Mouse (Mus musculus): ENCODE results near the gene Sh2d6. TPM values are rescaled to one million over a fixed set of nuclear protein-coding genes. Genes with fewer than 3 reads are reported as not detected.

The Sh2d6 gene
- not detected in 2 replicates for polyA plus RNA-seq (2015; fragmentation: Nextera tagmentation; extraction: Ambion mirVana)

- H3K9me3 ChIP-seq (ENCODE audit: low read length) = no peaks in the 10 kb centered on the region
- DNase-seq (no peak), ATAC-seq (no peak)
- TF ChIP-seq CTCF (IDR thresholded peaks at IDR 0.05; ENCODE audit: low read depth) = no peak
- TF ChIP-seq EP300 (IDR thresholded peaks at IDR 0.05; ENCODE audit: low read depth) = no peak
- 84% methylated on average over 5 of the region's 5 CpGs for WGBS (ENCODE audit: insufficient replicate concordance)
- H3K4me1 ChIP-seq (ENCODE audit: insufficient read depth) = 0 out of 2 replicates have a peak, but pooled peaks cover 3% of the 10 kb centered on the region
- H3K4me3 ChIP-seq (ENCODE audit: low read depth, low read length) = no peak within 1 kb of the TSS
- H3K27me3 ChIP-seq (ENCODE audit: insufficient read depth, low read length) = no peaks in the 10 kb centered on the region
- no peak within 1 kb of the TSS for H3K27ac ChIP-seq (ENCODE audit: low read depth)
- no peaks in the 10 kb centered on the region for H3K36me3 ChIP-seq (replicated peaks; ENCODE audit: insufficient read depth, low read length)
- no peak within 1 kb of the TSS for H3K9ac ChIP-seq (replicated peaks)
- no peak within 1 kb of the TSS for H3K4me2 ChIP-seq (ENCODE audit: low read depth, low read length)
These were observed at the start of gene Sh2d6 for GRCm38 (mm10) chr6:72521607-72522006. TSS of gene Sh2d6 (minus strand) at chr6:72521707.

- Histone ChIP-seq H3K9ac (replicated peaks) (no peak overlapping the region), H3K27ac (ENCODE audit: low read depth) (0 out of 2 replicates have a peak overlapping the region, but pooled peaks have one; percentile 44), H3K36me3 (replicated peaks; ENCODE audit: insufficient read depth, low read length) (peaks cover 11% of the 10 kb centered on the region; the same call in 1 of the 2 replicates), H3K4me3 (ENCODE audit: low read depth, low read length) (no peak overlapping the region), H3K4me2 (ENCODE audit: low read depth, low read length) (no peak overlapping the region), H3K27me3 (ENCODE audit: insufficient read depth, low read length) (no peaks in the 10 kb centered on the region), H3K4me1 (ENCODE audit: insufficient read depth) (no peaks in the 10 kb centered on the region; the same call in 1 of the 2 replicates), H3K9me3 (ENCODE audit: low read length) (no peaks in the 10 kb centered on the region)
- 79% methylated on average over 10 of the region's 10 CpGs for WGBS (ENCODE audit: insufficient replicate concordance)
- TF ChIP-seq EP300 (IDR thresholded peaks at IDR 0.05; ENCODE audit: low read depth) = no peak
- no peak for TF ChIP-seq CTCF (IDR thresholded peaks at IDR 0.05; ENCODE audit: low read depth)
- DNase-seq (peak; percentile 28), ATAC-seq (peak; percentile 78)
These were observed 49.3 kb upstream of the Sh2d6 start for GRCm38 (mm10) chr6:72570644-72571397.

GRCm38 (mm10) chr6:72568736-72569135, 47.2 kb upstream of the Sh2d6 start:
- DNase-seq (no peak), ATAC-seq (no peak)
- TF ChIP-seq CTCF (IDR thresholded peaks at IDR 0.05; ENCODE audit: low read depth) (no peak), EP300 (IDR thresholded peaks at IDR 0.05; ENCODE audit: low read depth) (no peak)
- no peaks in the 10 kb centered on the region; the same call in 1 of the 2 replicates for H3K4me1 ChIP-seq (ENCODE audit: insufficient read depth)
- WGBS (ENCODE audit: insufficient replicate concordance) = 95% methylated on average over 10 of the region's 10 CpGs
- no peak overlapping the region for H3K9ac ChIP-seq (replicated peaks)
- no peaks in the 10 kb centered on the region for H3K9me3 ChIP-seq (ENCODE audit: low read length)
- peaks cover 4% of the 10 kb centered on the region; the same call in 1 of the 2 replicates for H3K36me3 ChIP-seq (replicated peaks; ENCODE audit: insufficient read depth, low read length)
- H3K4me2 ChIP-seq (ENCODE audit: low read depth, low read length) = no peak overlapping the region
- H3K4me3 ChIP-seq (ENCODE audit: low read depth, low read length) = no peak overlapping the region
- H3K27me3 ChIP-seq (ENCODE audit: insufficient read depth, low read length) = no peaks in the 10 kb centered on the region
- no peak overlapping the region for H3K27ac ChIP-seq (ENCODE audit: low read depth)

GRCm38 (mm10) chr6:72567508-72567907, 46.0 kb upstream of the Sh2d6 start:
- H3K27ac ChIP-seq (ENCODE audit: low read depth) = no peak overlapping the region
- H3K9me3 ChIP-seq (ENCODE audit: low read length) = no peaks in the 10 kb centered on the region
- 0 out of 2 replicates have a peak, but pooled peaks have one; percentile 19 for TF ChIP-seq CTCF (IDR thresholded peaks at IDR 0.05; ENCODE audit: low read depth)
- no peak for TF ChIP-seq EP300 (IDR thresholded peaks at IDR 0.05; ENCODE audit: low read depth)
- 0 out of 2 replicates have a peak, but pooled peaks have one; percentile 28 for ATAC-seq
- DNase-seq = no peak
- no peak overlapping the region for H3K9ac ChIP-seq (replicated peaks)
- H3K4me1 ChIP-seq (ENCODE audit: insufficient read depth) = no peaks in the 10 kb centered on the region; the same call in 1 of the 2 replicates
- 76% methylated on average over 5 of the region's 5 CpGs for WGBS (ENCODE audit: insufficient replicate concordance)
- H3K36me3 ChIP-seq (replicated peaks; ENCODE audit: insufficient read depth, low read length) = no peaks in the 10 kb centered on the region; the same call in 1 of the 2 replicates
- H3K27me3 ChIP-seq (ENCODE audit: insufficient read depth, low read length) = no peaks in the 10 kb centered on the region
- H3K4me2 ChIP-seq (ENCODE audit: low read depth, low read length) = no peak overlapping the region
- H3K4me3 ChIP-seq (ENCODE audit: low read depth, low read length) = no peak overlapping the region

- H3K9ac ChIP-seq (replicated peaks) = no peak overlapping the region
- H3K4me3 ChIP-seq (ENCODE audit: low read depth, low read length) = no peak overlapping the region
- no peaks in the 10 kb centered on the region for H3K27me3 ChIP-seq (ENCODE audit: insufficient read depth, low read length)
- no peak overlapping the region for H3K27ac ChIP-seq (ENCODE audit: low read depth)
- no peaks in the 10 kb centered on the region; the same call in 1 of the 2 replicates for H3K4me1 ChIP-seq (ENCODE audit: insufficient read depth)
- peak; percentile 56 for ATAC-seq
- TF ChIP-seq EP300 (IDR thresholded peaks at IDR 0.05; ENCODE audit: low read depth) = no peak
- TF ChIP-seq CTCF (IDR thresholded peaks at IDR 0.05; ENCODE audit: low read depth) = peak; percentile 92
- DNase-seq = peak; percentile 87
- H3K9me3 ChIP-seq (ENCODE audit: low read length) = no peaks in the 10 kb centered on the region
- 14% methylated on average over 4 of the region's 4 CpGs for WGBS (ENCODE audit: insufficient replicate concordance)
- no peaks in the 10 kb centered on the region; the same call in 1 of the 2 replicates for H3K36me3 ChIP-seq (replicated peaks; ENCODE audit: insufficient read depth, low read length)
- H3K4me2 ChIP-seq (ENCODE audit: low read depth, low read length) = no peak overlapping the region
These were observed 44.5 kb upstream of the Sh2d6 start for GRCm38 (mm10) chr6:72566044-72566443.

- Histone ChIP-seq H3K4me2 (ENCODE audit: low read depth, low read length) (no peak overlapping the region), H3K27me3 (ENCODE audit: insufficient read depth, low read length) (no peaks in the 10 kb centered on the region), H3K4me1 (ENCODE audit: insufficient read depth) (no peaks in the 10 kb centered on the region; the same call in 1 of the 2 replicates), H3K9ac (replicated peaks) (no peak overlapping the region), H3K27ac (ENCODE audit: low read depth) (no peak overlapping the region), H3K4me3 (ENCODE audit: low read depth, low read length) (no peak overlapping the region), H3K36me3 (replicated peaks; ENCODE audit: insufficient read depth, low read length) (no peaks in the 10 kb centered on the region; the same call in 1 of the 2 replicates), H3K9me3 (ENCODE audit: low read length) (no peaks in the 10 kb centered on the region)
- TF ChIP-seq EP300 (IDR thresholded peaks at IDR 0.05; ENCODE audit: low read depth) (no peak), CTCF (IDR thresholded peaks at IDR 0.05; ENCODE audit: low read depth) (no peak)
- WGBS (ENCODE audit: insufficient replicate concordance) = 55% methylated on average over 7 of the region's 7 CpGs
- DNase-seq (no peak), ATAC-seq (0 out of 2 replicates have a peak, but pooled peaks have one; percentile 6)
These were observed 44.0 kb upstream of the Sh2d6 start for GRCm38 (mm10) chr6:72565506-72565905.

All from liver, postnatal 0 days (tissue).